Mouse (Mus musculus) stomach, postnatal 0 days (tissue): ENCODE results near the gene Lingo1. TPM values are rescaled to one million over a fixed set of nuclear protein-coding genes. Genes with fewer than 3 reads are reported as not detected.

ENCODE experiments used
- ATAC-seq: fragments of 200-750 bp; cut with Nextera tagmentation; 2 replicates; pipeline ENCODE4 v1.8.0; 2017; ENCODE audit not compliant: low FRiP score, low TSS enrichment
- DNase-seq: peaks from one replicate; pipeline ENCODE4 v3.0.0-alpha.2; 2016; ENCODE audit warnings: low spot score
- H3K27ac ChIP-seq: fragments of 300-500 bp; sonication (generic); replicated peaks from 2 replicates; pipeline ENCODE4 v1.5.1; 2014; ENCODE audit warnings: mild to moderate bottlenecking, control low read depth
- H3K27me3 ChIP-seq: fragments of 300-500 bp; sonication (generic); 2 replicates; pipeline ENCODE4 v1.6.1; 2014; ENCODE audit warnings: low read length; ENCODE audit not compliant: control insufficient read depth, insufficient read depth
- H3K36me3 ChIP-seq: fragments of 300-500 bp; sonication (generic); 2 replicates; pipeline ENCODE4 v1.6.1; 2014; ENCODE audit warnings: low read length, mixed read lengths; ENCODE audit not compliant: control insufficient read depth, insufficient read depth
- H3K4me1 ChIP-seq: fragments of 300-500 bp; sonication (generic); replicated peaks from 2 replicates; pipeline ENCODE4 v1.6.1; 2014; ENCODE audit warnings: antibody characterized with exemption; ENCODE audit not compliant: control insufficient read depth, insufficient read depth
- H3K4me2 ChIP-seq: fragments of 300-500 bp; sonication (generic); replicated peaks from 2 replicates; pipeline ENCODE4 v1.6.1; 2014; ENCODE audit warnings: low read depth, mild to moderate bottlenecking, control low read depth, moderate library complexity
- H3K4me3 ChIP-seq: fragments of 300-500 bp; sonication (generic); 2 replicates; pipeline ENCODE4 v1.5.1; 2014; ENCODE audit warnings: low read depth, low read length, control low read depth
- H3K9ac ChIP-seq: fragments of 300-500 bp; sonication (generic); 2 replicates; pipeline ENCODE4 v1.6.1; 2014; ENCODE audit warnings: mild to moderate bottlenecking, low read length, control low read depth, mixed read lengths
- H3K9me3 ChIP-seq: fragments of 300-500 bp; sonication (generic); 2 replicates; pipeline ENCODE4 v1.6.1; 2016; ENCODE audit warnings: low read length; ENCODE audit not compliant: control insufficient read depth
- CTCF ChIP-seq: IDR thresholded peaks from 2 replicates; pipeline ENCODE4 v1.5.1; 2016; ENCODE audit warnings: antibody characterized with exemption, low read depth, mild to moderate bottlenecking, moderate library complexity
- EP300 ChIP-seq: optimal IDR thresholded peaks from 2 replicates; pipeline ENCODE3; 2016; ENCODE audit warnings: antibody characterized with exemption
- WGBS: fragments of 180-500 bp; shearing (Covaris S2); extraction: QIAGEN DNeasy Blood & Tissue Kit; methylation state at CpG from one replicate; pipeline ENCODE4 v1.1.7; 2014; 5-methylcytosine and 5-hydroxymethylcytosine counted together
- polyA plus RNA-seq: library from polyadenylated mRNA; unstranded; fragments of >200 nt; fragmentation: Nextera tagmentation; extraction: Ambion mirVana; gene quantifications from 2 replicates; pipeline ENCODE4 v1.2.1, GENCODE M21; 2015

Gene Lingo1
- polyA plus RNA-seq, 1 experiment from 2014 or later: 0.99 TPM

GRCm38 (mm10) chr9:56727703-56728684 is 68.3 kb downstream of the Lingo1 start:
- WGBS: 40% methylated on average over 15 of the region's 15 CpGs
- Histone ChIP-seq H3K36me3 (no peaks in the 10 kb centered on the region), H3K27me3 (no peaks in the 10 kb centered on the region), H3K4me1 (no peaks in the 10 kb centered on the region), H3K9ac (no peak overlapping the region), H3K9me3 (no peaks in the 10 kb centered on the region), H3K4me3 (no peak overlapping the region), H3K27ac (no peak overlapping the region), H3K4me2 (no peak overlapping the region)
- DNase-seq (peak; percentile 40), ATAC-seq (no peak)
- TF ChIP-seq CTCF (no peak), EP300 (no peak)

- no peaks in the 10 kb centered on the region for H3K27me3 ChIP-seq
- ATAC-seq: no peak
- no peak overlapping the region for H3K4me3 ChIP-seq
- H3K36me3 ChIP-seq: no peaks in the 10 kb centered on the region
- WGBS: 26% methylated on average over 2 of the region's 2 CpGs
- H3K4me2 ChIP-seq: no peak overlapping the region
- no peaks in the 10 kb centered on the region for H3K4me1 ChIP-seq
- no peak overlapping the region for H3K9ac ChIP-seq
- no peak for TF ChIP-seq EP300
- peak; percentile 79 for TF ChIP-seq CTCF
- H3K9me3 ChIP-seq: no peaks in the 10 kb centered on the region
- peak; percentile 67 for DNase-seq
- no peak overlapping the region for H3K27ac ChIP-seq
Measured at GRCm38 (mm10) chr9:56725814-56726213, 70.5 kb downstream of the Lingo1 start.

GRCm38 (mm10) chr9:56722089-56722825 is 74.0 kb downstream of the Lingo1 start:
- ATAC-seq (no peak), DNase-seq (no peak)
- 59% methylated on average over 11 of the region's 11 CpGs for WGBS
- Histone ChIP-seq H3K27ac (no peak overlapping the region), H3K4me1 (no peaks in the 10 kb centered on the region), H3K36me3 (no peaks in the 10 kb centered on the region), H3K9ac (no peak overlapping the region), H3K4me2 (no peak overlapping the region), H3K9me3 (no peaks in the 10 kb centered on the region), H3K27me3 (no peaks in the 10 kb centered on the region), H3K4me3 (no peak overlapping the region)
- TF ChIP-seq EP300: no peak
- TF ChIP-seq CTCF: no peak

- H3K27ac ChIP-seq: no peak overlapping the region
- TF ChIP-seq CTCF: no peak
- TF ChIP-seq EP300: no peak
- no peaks in the 10 kb centered on the region for H3K36me3 ChIP-seq
- DNase-seq (no peak), ATAC-seq (no peak)
- no peak overlapping the region for H3K4me2 ChIP-seq
- H3K9me3 ChIP-seq: no peaks in the 10 kb centered on the region
- no peak overlapping the region for H3K9ac ChIP-seq
- H3K27me3 ChIP-seq: no peaks in the 10 kb centered on the region
- H3K4me3 ChIP-seq: no peak overlapping the region
- 69% methylated on average over 3 of the region's 3 CpGs for WGBS
- no peaks in the 10 kb centered on the region for H3K4me1 ChIP-seq
Measured at GRCm38 (mm10) chr9:56718984-56719383, 77.3 kb downstream of the Lingo1 start.

- Histone ChIP-seq H3K27me3 (no peaks in the 10 kb centered on the region), H3K4me2 (no peak overlapping the region), H3K27ac (no peak overlapping the region), H3K4me1 (no peaks in the 10 kb centered on the region), H3K9me3 (no peaks in the 10 kb centered on the region), H3K9ac (no peak overlapping the region), H3K4me3 (no peak overlapping the region), H3K36me3 (no peaks in the 10 kb centered on the region)
- ATAC-seq: no peak
- DNase-seq: no peak
- TF ChIP-seq EP300 (no peak), CTCF (no peak)
- 83% methylated on average over 3 of the region's 3 CpGs for WGBS
Measured at GRCm38 (mm10) chr9:56716565-56716964, 79.7 kb downstream of the Lingo1 start.
